Mouse (Mus musculus) neural tube, postnatal 0 days (tissue): ENCODE data around the gene Gpsm2. TPM values are rescaled to one million over a fixed set of nuclear protein-coding genes. Genes with fewer than 3 reads are reported as not detected.

ENCODE experiments used
- polyA plus RNA-seq: library from polyadenylated mRNA; unstranded; fragments of >200 nt; fragmentation: Nextera tagmentation; extraction: Ambion mirVana; gene quantifications from 2 replicates; pipeline ENCODE4 v1.2.1, GENCODE M21; 2015

Gene Gpsm2
- polyA plus RNA-seq, result 16.1 and 18.6 TPM in 2 replicates

GRCm38 (mm10) chr3:108722036-108722872, at the start of gene Gpsm2:
Gene Gpsm2, minus strand, starts transcription at chr3:108722309.

GRCm38 (mm10) chr3:108739045-108739708, 17.1 kb upstream of the Gpsm2 start, which contains the start of gene Aknad1:
Gene Aknad1, plus strand, starts transcription at chr3:108739658.

GRCm38 (mm10) chr3:108653710-108654379, 68.3 kb downstream of the Gpsm2 start, which contains the start of gene Clcc1:
Gene Clcc1, plus strand, starts transcription at chr3:108653913.

Other genes starting within 250 kb of the Gpsm2 start
- gene 1700013F07Rik, start 188.2 kb downstream of the Gpsm2 start, polyA plus RNA-seq, result 1.1 and 1.8 TPM in 2 replicates
- 21.6 TPM in 2 replicates for gene 5330417C22Rik, start 185.8 kb downstream of the Gpsm2 start, polyA plus RNA-seq
- gene Tmem167b, start 159.8 kb downstream of the Gpsm2 start, polyA plus RNA-seq, result 33.4 and 36.0 TPM in 2 replicates
- gene Taf13, start 150.6 kb downstream of the Gpsm2 start, polyA plus RNA-seq, result 36.2 and 41.1 TPM in 2 replicates
- 61.6 and 66.7 TPM in 2 replicates for gene Wdr47, start 131.0 kb downstream of the Gpsm2 start, polyA plus RNA-seq
- 39.7 and 44.1 TPM in 2 replicates for gene Clcc1, start 68.4 kb downstream of the Gpsm2 start, polyA plus RNA-seq
- gene Aknad1, start 17.3 kb upstream of the Gpsm2 start, polyA plus RNA-seq, result not detected in 2 replicates
- 13.9 and 16.9 TPM in 2 replicates for gene Stxbp3, start 118.2 kb upstream of the Gpsm2 start, polyA plus RNA-seq
- not detected in 2 replicates for gene Fndc7, start 167.7 kb upstream of the Gpsm2 start, polyA plus RNA-seq
- 41.8 and 42.1 TPM in 2 replicates for gene Prpf38b, start 189.4 kb upstream of the Gpsm2 start, polyA plus RNA-seq
- 2.5 and 4.0 TPM in 2 replicates for gene Henmt1, start 217.6 kb upstream of the Gpsm2 start, polyA plus RNA-seq
- 1.5 and 1.7 TPM in 2 replicates for gene Gm9857, start 218.1 kb upstream of the Gpsm2 start, polyA plus RNA-seq